Mouse (Mus musculus) embryonic facial prominence, embryonic 14.5 days (tissue): ENCODE measurements around the gene Pld4. TPM values are rescaled to one million over a fixed set of nuclear protein-coding genes. Genes with fewer than 3 reads are reported as not detected.
A peak's percentile ranks its signal among the peaks of the same experiment; 100 is the strongest.

Experiments used
- ATAC-seq: fragments of 200-750 bp; cut with Nextera tagmentation; 2 replicates; pipeline ENCODE4 v1.8.0; 2017; ENCODE audit warnings: low read depth, moderate number of reproducible peaks, moderate TSS enrichment
- DNase-seq: peaks from one replicate; pipeline ENCODE4 v3.0.0-alpha.2; 2015; ENCODE audit warnings: low spot score
- H3K27ac ChIP-seq: fragments of 300-500 bp; sonication (generic); replicated peaks from 2 replicates; pipeline ENCODE4 v1.5.1; 2014; ENCODE audit warnings: low read depth, mild to moderate bottlenecking, low read length, moderate library complexity
- H3K27me3 ChIP-seq: fragments of 300-500 bp; sonication (generic); replicated peaks from 2 replicates; pipeline ENCODE4 v1.6.1; 2014; ENCODE audit warnings: low read length; ENCODE audit not compliant: control insufficient read depth, insufficient read depth
- H3K36me3 ChIP-seq: fragments of 300-500 bp; sonication (generic); 2 replicates; pipeline ENCODE4 v1.6.1; 2014; ENCODE audit warnings: low read length, mixed read lengths; ENCODE audit not compliant: control insufficient read depth, insufficient read depth
- H3K4me1 ChIP-seq: fragments of 300-500 bp; sonication (generic); 2 replicates; pipeline ENCODE4 v1.6.1; 2014; ENCODE audit warnings: antibody characterized with exemption, low read length; ENCODE audit not compliant: control insufficient read depth, insufficient read depth
- H3K4me2 ChIP-seq: fragments of 300-500 bp; sonication (generic); 2 replicates; pipeline ENCODE4 v1.6.1; 2014; ENCODE audit warnings: low read depth, mild to moderate bottlenecking, low read length, moderate library complexity, mixed read lengths
- H3K4me3 ChIP-seq: fragments of 300-500 bp; sonication (generic); 2 replicates; pipeline ENCODE4 v1.5.1; 2014; ENCODE audit warnings: low read depth, mild to moderate bottlenecking, low read length
- H3K9ac ChIP-seq: fragments of 300-500 bp; sonication (generic); 2 replicates; pipeline ENCODE4 v1.6.1; 2014; ENCODE audit warnings: low read depth, mild to moderate bottlenecking, low read length, moderate library complexity, mixed read lengths
- H3K9me3 ChIP-seq: fragments of 300-500 bp; sonication (generic); 2 replicates; pipeline ENCODE4 v1.6.1; 2016; ENCODE audit warnings: low read length; ENCODE audit not compliant: control insufficient read depth
- WGBS: fragments of 180-500 bp; shearing (Covaris S2); extraction: QIAGEN DNeasy Blood & Tissue Kit; methylation state at CpG from one replicate; pipeline ENCODE4 v1.1.7; 2014; 5-methylcytosine and 5-hydroxymethylcytosine counted together
- polyA plus RNA-seq: library from polyadenylated mRNA; unstranded; fragments of >200 nt; fragmentation: Nextera tagmentation; extraction: Ambion mirVana; gene quantifications from 2 replicates; pipeline ENCODE4 v1.2.1, GENCODE M21; 2014

Gene Pld4
- polyA plus RNA-seq, 1 experiment from 2014 or later: 12.8 TPM

- DNase-seq: no peak
- no peak overlapping the region for H3K4me3 ChIP-seq
- H3K9ac ChIP-seq: peak overlapping the region; percentile 67
- WGBS: 85% methylated on average over 4 of the region's 4 CpGs
- no peak overlapping the region for H3K27ac ChIP-seq
- peaks cover 7% of the 10 kb centered on the region; the same call in 1 of the 2 replicates for H3K4me1 ChIP-seq
- no peak overlapping the region for H3K4me2 ChIP-seq
- 0 out of 2 replicates have a peak, but pooled peaks cover 6% of the 10 kb centered on the region for H3K27me3 ChIP-seq
- H3K9me3 ChIP-seq: no peaks in the 10 kb centered on the region
- ATAC-seq: no peak
- H3K36me3 ChIP-seq: no peaks in the 10 kb centered on the region
These were observed 47.3 kb downstream of the Pld4 start for GRCm38 (mm10) chr12:112807796-112808195.

- H3K9ac ChIP-seq: peak overlapping the region; percentile 67
- peak overlapping the region; percentile 93 for H3K4me2 ChIP-seq
- H3K4me1 ChIP-seq: peaks cover 7% of the 10 kb centered on the region; the same call in 1 of the 2 replicates
- H3K36me3 ChIP-seq: no peaks in the 10 kb centered on the region
- DNase-seq: no peak
- no peak overlapping the region for H3K27ac ChIP-seq
- WGBS: 61% methylated on average over 3 of the region's 5 CpGs
- ATAC-seq: no peak
- no peaks in the 10 kb centered on the region for H3K9me3 ChIP-seq
- 0 out of 2 replicates have a peak, but pooled peaks cover 2% of the 10 kb centered on the region for H3K27me3 ChIP-seq
- peak overlapping the region; percentile 73 for H3K4me3 ChIP-seq
These were observed 47.7 kb downstream of the Pld4 start for GRCm38 (mm10) chr12:112808212-112808586.

DNA sequence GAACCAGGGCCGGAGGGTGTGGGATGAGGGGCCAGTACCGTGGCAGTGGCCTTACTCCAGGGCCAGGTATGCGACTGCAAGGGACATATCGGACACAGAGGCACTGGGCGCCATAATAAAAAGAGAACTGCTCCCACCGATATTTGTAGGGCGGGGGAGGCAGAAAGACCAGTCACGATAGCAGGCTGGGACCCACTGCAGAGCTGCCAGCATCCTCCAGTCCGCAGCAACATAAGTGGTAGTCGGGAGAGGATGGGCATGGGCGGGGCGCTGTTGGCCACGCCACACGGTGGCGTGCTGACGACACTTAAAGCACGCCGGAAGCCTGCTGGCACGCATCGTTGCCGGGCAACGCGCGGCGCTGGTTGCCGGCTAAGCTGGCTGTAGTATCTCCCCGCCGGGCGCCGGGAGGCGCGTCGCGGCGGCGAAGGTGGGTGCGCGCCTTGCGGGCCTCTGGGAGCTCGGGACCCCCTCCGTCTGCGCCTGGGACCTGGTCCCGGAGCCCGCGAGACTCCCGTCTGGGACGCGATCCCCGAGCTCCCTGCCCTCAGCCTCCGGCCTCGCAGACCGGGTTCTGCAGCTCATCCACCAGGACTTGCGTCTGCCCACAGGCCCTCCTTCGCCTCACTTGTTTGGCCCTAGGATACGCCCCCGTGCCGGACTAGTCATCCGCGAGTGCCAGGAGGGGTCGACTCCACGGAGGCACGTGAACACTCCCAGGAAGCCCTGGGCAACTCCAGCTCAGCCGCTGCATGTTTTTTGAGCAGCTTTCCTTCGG, 48.3 kb downstream of the Pld4 start, which contains the start of gene Clba1:
Gene Clba1, plus strand, starts transcription at position 351 of the 778 bp plus-strand sequence.
- Histone ChIP-seq H3K27me3 (0 out of 2 replicates have a peak, but pooled peaks cover 2% of the 10 kb centered on the region), H3K9ac (peak within 1 kb of the TSS; percentile 67), H3K36me3 (no peaks in the 10 kb centered on the region), H3K4me3 (peak within 1 kb of the TSS; percentile 73), H3K9me3 (no peaks in the 10 kb centered on the region), H3K4me2 (peak within 1 kb of the TSS; percentile 93), H3K27ac (0 out of 2 replicates have a peak within 1 kb of the TSS, but pooled peaks have one; percentile 6), H3K4me1 (peaks cover 7% of the 10 kb centered on the region; the same call in 1 of the 2 replicates)
- WGBS: 3% methylated on average over 23 of the region's 64 CpGs
- ATAC-seq (peak; percentile 95), DNase-seq (peak; percentile 97)

GRCm38 (mm10) chr12:112809641-112810040, 49.2 kb downstream of the Pld4 start:
- Histone ChIP-seq H3K36me3 (no peaks in the 10 kb centered on the region), H3K9ac (peak overlapping the region; percentile 67), H3K4me3 (peak overlapping the region; percentile 73), H3K4me2 (peak overlapping the region; percentile 93), H3K27ac (no peak overlapping the region), H3K9me3 (no peaks in the 10 kb centered on the region), H3K4me1 (peaks cover 7% of the 10 kb centered on the region; the same call in 1 of the 2 replicates), H3K27me3 (no peaks in the 10 kb centered on the region)
- ATAC-seq: no peak
- 18% methylated on average over 8 of the region's 8 CpGs for WGBS
- no peak for DNase-seq

- peak overlapping the region; percentile 73 for H3K4me3 ChIP-seq
- H3K4me2 ChIP-seq: peak overlapping the region; percentile 93; the same call in 1 of the 2 replicates
- H3K9ac ChIP-seq: peak overlapping the region; percentile 67; the same call in 1 of the 2 replicates
- no peaks in the 10 kb centered on the region for H3K36me3 ChIP-seq
- 65% methylated on average over 19 of the region's 19 CpGs for WGBS
- peaks cover 7% of the 10 kb centered on the region; the same call in 1 of the 2 replicates for H3K4me1 ChIP-seq
- no peaks in the 10 kb centered on the region for H3K9me3 ChIP-seq
- no peak for DNase-seq
- ATAC-seq: no peak
- H3K27ac ChIP-seq: no peak overlapping the region
- H3K27me3 ChIP-seq: no peaks in the 10 kb centered on the region
These were observed 49.8 kb downstream of the Pld4 start for GRCm38 (mm10) chr12:112810092-112810885.

DNA sequence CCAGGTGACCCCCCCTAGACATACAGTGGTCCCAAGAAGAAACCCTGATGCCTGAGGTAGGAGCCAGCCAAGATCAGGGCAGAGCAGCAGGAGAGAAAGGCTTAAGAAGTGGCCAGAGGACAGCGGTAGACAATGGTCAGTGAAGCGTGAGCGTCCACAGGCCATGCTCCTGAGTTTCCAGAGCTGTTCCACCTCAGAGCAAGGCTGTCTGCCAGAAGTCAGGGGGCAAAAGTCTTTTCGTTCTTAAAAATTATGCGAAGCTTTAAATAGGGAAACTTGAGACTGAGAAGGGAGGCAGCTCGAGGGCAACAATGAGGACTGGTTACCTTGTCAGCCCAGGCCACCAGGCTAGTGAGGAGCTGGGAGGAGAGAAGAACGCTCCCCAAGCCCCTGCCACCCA, 52.9 kb downstream of the Pld4 start:
- DNase-seq (no peak), ATAC-seq (no peak)
- H3K9ac ChIP-seq: no peak overlapping the region
- no peak overlapping the region for H3K4me2 ChIP-seq
- WGBS: 79% methylated on average over 7 of the region's 7 CpGs
- peaks cover 7% of the 10 kb centered on the region; the same call in 1 of the 2 replicates for H3K4me1 ChIP-seq
- H3K4me3 ChIP-seq: no peak overlapping the region
- H3K36me3 ChIP-seq: peaks cover 9% of the 10 kb centered on the region; the same call in 1 of the 2 replicates
- H3K27ac ChIP-seq: no peak overlapping the region
- no peaks in the 10 kb centered on the region for H3K27me3 ChIP-seq
- H3K9me3 ChIP-seq: no peaks in the 10 kb centered on the region

DNA sequence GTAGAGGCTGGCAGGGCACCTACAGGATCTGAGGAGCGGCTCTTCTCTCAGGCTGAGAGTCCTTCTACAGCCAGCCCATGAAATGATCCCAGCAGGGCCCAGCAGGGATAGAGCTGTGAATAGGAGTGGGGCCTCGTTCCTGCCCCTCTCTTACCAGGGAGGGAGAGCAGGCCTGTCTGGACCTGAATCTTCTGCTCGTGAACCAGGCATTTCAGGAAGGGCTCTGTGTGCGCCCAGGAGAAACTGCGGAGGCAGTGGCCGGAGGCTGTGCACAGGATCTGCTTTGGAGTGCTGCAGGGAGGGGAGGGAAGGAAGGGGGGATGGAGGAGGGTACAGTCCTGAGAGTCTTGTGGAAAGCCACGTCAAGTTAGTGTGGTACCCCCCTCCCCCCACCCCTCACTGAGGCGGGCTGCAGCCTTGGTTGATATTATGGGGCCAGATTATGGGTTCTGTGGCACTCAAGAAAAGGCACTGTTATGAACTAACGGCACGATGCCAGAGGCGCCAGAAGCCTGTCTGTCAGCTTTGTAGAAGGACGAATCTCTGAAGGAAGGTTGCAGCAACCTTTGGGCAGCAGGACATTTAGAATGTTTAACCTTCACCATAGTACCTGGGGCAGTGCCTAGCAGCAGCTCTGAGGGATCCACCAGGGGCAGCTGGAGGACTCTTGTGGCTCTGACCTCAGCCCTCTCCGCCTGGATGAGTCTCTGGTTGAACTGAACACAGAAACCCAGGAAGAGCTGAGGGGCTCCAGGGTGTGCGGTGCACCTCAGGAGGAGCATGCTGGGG, 54.4 kb downstream of the Pld4 start:
- H3K27me3 ChIP-seq: no peaks in the 10 kb centered on the region
- H3K9ac ChIP-seq: no peak overlapping the region
- H3K27ac ChIP-seq: no peak overlapping the region; the same call in 1 of the 2 replicates
- no peak overlapping the region for H3K4me3 ChIP-seq
- no peak overlapping the region for H3K4me2 ChIP-seq
- WGBS: 63% methylated on average over 14 of the region's 14 CpGs
- H3K4me1 ChIP-seq: no peaks in the 10 kb centered on the region
- peak; percentile 69 for ATAC-seq
- no peak for DNase-seq
- H3K9me3 ChIP-seq: no peaks in the 10 kb centered on the region
- peaks cover 24% of the 10 kb centered on the region for H3K36me3 ChIP-seq

GRCm38 (mm10) chr12:112816294-112816693, 55.8 kb downstream of the Pld4 start:
- WGBS: 51% methylated on average over 4 of the region's 4 CpGs
- H3K4me1 ChIP-seq: no peaks in the 10 kb centered on the region
- no peaks in the 10 kb centered on the region for H3K27me3 ChIP-seq
- H3K9me3 ChIP-seq: no peaks in the 10 kb centered on the region
- no peak overlapping the region for H3K4me2 ChIP-seq
- no peak overlapping the region for H3K27ac ChIP-seq
- H3K9ac ChIP-seq: no peak overlapping the region
- no peak for ATAC-seq
- H3K4me3 ChIP-seq: no peak overlapping the region
- peaks cover 37% of the 10 kb centered on the region for H3K36me3 ChIP-seq
- DNase-seq: peak; percentile 37
